Mouse (Mus musculus) naive thymus-derived CD4-positive, alpha-beta T cell, adult 2 months (primary cell): ENCODE measurements around the gene Cdh24.

Experiments
- DNase-seq: peaks from one replicate; pipeline ENCODE4 v3.0.0-alpha.2; 2011; ENCODE audit warnings: low read depth

The Cdh24 gene

GRCm38 (mm10) chr14:54605752-54606321, 35.3 kb downstream of the Cdh24 start, which contains the start of gene 4931414P19Rik:
Gene 4931414P19Rik (minus strand): TSS chr14:54605993.
- DNase-seq, result peak; percentile 77

GRCm38 (mm10) chr14:54603686-54604085, 37.5 kb downstream of the Cdh24 start:
- no peak for DNase-seq

- DNase-seq, result peak; percentile 97
Measured at GRCm38 (mm10) chr14:54603038-54603654, 38.0 kb downstream of the Cdh24 start.

GRCm38 (mm10) chr14:54602613-54603012, 38.6 kb downstream of the Cdh24 start:
- DNase-seq, result no peak

GRCm38 (mm10) chr14:54601601-54602000, 39.6 kb downstream of the Cdh24 start:
- no peak for DNase-seq

- peak; percentile 71 for DNase-seq
Measured at GRCm38 (mm10) chr14:54597084-54597483, 44.1 kb downstream of the Cdh24 start.

- DNase-seq, result no peak
Measured at GRCm38 (mm10) chr14:54594631-54595414, 46.3 kb downstream of the Cdh24 start.

- no peak for DNase-seq
Measured at GRCm38 (mm10) chr14:54594055-54594454, 47.1 kb downstream of the Cdh24 start.

GRCm38 (mm10) chr14:54592319-54592934, 48.7 kb downstream of the Cdh24 start:
- DNase-seq, result no peak

- DNase-seq, result no peak
Measured at GRCm38 (mm10) chr14:54591056-54591455, 50.1 kb downstream of the Cdh24 start.

- peak; percentile 78 for DNase-seq
Measured at GRCm38 (mm10) chr14:54583681-54584338, 57.4 kb downstream of the Cdh24 start.

- no peak for DNase-seq
Measured at GRCm38 (mm10) chr14:54582536-54582935, 58.6 kb downstream of the Cdh24 start.
